Mouse (Mus musculus) kidney, postnatal 10 days (tissue): ENCODE measurements around the gene Krt35.

Experiments used
- DNase-seq: peaks from one replicate; pipeline ENCODE4 v3.0.0; 2021; ENCODE audit warnings: mixed read lengths

Gene Krt35

GRCm38 (mm10) chr11:100058875-100059274 is 37.2 kb downstream of the Krt35 start:
- no peak for DNase-seq

- DNase-seq: no peak
These were observed 40.1 kb downstream of the Krt35 start for GRCm38 (mm10) chr11:100055686-100056655.

GRCm38 (mm10) chr11:100050451-100050850 is 45.6 kb downstream of the Krt35 start, which contains the start of gene Krt31:
Krt31 (minus strand) TSS chr11:100050551.
- no peak for DNase-seq

GRCm38 (mm10) chr11:100047193-100047592 is 48.8 kb downstream of the Krt35 start:
- no peak for DNase-seq

- no peak for DNase-seq
These were observed 49.7 kb downstream of the Krt35 start for GRCm38 (mm10) chr11:100046303-100046866.
